Mouse (Mus musculus) mouse embryonic stem cell (cell line): ENCODE data around the gene Nmur1.

Experiments used
- in situ Hi-C, 2 experiments: fragments of 300-500 bp; cut with MboI; formaldehyde crosslinking; loops; 1 replicate in 1 of 2; 3 replicates in 1 of 2; pipeline ENCODE4 v1.14.3; 2019 to 2020; ENCODE audit warnings: low sequenced_read_pairs in 2 of 2, low pct_unique_long_range_greater_than_20kb in 1 of 2, mixed read lengths in 1 of 2; ENCODE audit not compliant: unreplicated experiment in 1 of 2

The Nmur1 gene

DNA sequence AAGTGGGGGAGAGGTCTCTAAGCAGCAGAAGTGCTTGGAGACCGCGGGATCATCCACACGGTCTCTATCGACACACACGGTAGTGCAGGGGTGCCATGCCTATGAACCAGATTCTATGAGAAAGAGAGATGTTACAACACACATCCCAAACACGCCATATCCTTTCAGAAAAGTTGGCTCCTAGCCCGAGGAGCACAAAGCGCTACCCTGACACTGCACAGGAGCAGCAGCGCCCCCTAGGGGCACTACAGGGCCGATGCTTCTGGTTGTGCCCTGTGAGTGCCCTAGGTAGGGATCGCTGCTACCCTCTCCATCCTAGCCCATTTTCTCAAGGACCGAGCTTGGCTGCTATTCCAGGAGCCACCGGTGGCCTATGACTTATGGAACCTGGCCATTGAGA is 45.0 kb downstream of the Nmur1 start:
- in situ Hi-C loops: loop anchor here in 1 of 2 experiments (25.0 kb wide), 1 partner anchor 681 kb away; no protein-coding TSS in a partner anchor

DNA sequence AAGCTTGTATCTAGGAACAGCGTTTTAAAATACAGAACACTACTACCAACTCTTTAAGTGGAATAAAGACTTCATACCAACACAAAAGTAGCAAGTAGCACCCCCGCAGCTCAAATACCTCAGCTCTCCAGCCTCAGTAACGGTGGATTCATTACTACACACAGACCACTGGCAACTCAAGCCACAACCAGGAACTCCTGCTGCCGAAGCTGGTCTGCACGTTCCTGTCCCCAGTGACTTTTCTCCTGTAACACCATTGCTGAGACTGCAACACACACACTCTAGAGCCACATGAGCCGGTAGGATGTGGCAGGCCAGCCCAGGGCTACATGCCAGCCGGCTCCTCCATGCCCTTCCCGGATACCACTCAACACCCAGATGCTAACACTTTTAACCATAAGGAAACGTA is 46.9 kb downstream of the Nmur1 start:
- in situ Hi-C loops: loop anchor here in 1 of 2 experiments (25.0 kb wide), 1 partner anchor 683 kb away; no protein-coding TSS in a partner anchor

DNA sequence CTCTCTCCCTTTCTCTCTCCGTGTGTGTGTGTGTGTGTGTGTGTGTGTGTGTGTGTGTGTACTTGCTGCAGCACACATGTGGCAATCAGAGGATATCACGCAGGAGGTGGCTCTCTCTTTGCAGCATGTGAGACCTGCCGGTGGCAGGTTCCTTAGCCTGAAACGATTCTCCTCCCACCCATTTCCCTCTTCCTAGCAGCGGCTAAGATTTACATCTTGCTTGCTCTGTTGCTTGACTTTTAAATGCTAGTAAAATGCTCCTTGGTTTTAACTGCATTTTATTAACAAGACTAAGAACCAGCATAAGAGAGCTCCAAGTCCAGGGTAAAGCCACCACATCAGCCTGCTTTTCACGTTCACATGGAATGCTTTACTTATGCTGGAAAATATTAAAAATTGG is 47.4 kb downstream of the Nmur1 start:
- in situ Hi-C loops: loop anchor here in 1 of 2 experiments (25.0 kb wide), 1 partner anchor 684 kb away; no protein-coding TSS in a partner anchor

DNA sequence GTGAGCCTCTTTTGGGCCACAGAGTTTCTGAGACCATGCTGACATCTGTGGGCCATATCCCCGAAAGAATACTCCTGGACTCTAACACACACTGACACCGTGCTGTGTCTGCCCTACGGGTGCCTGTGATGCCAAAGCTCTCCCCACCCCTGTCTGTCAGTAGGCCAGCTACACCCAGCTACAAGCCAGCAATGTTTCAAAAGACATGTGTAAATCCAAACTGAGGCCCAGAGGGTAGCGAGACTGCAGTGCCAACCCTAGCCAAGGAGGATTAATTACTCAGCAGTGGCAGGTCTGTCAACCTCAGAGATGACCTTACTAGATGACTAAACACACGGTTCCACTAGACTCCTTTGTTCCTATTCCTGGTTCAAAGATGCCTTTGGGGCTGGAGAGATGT is 49.7 kb downstream of the Nmur1 start:
- in situ Hi-C loops: loop anchor here in 1 of 2 experiments (25.0 kb wide), 1 partner anchor 686 kb away; no protein-coding TSS in a partner anchor

DNA sequence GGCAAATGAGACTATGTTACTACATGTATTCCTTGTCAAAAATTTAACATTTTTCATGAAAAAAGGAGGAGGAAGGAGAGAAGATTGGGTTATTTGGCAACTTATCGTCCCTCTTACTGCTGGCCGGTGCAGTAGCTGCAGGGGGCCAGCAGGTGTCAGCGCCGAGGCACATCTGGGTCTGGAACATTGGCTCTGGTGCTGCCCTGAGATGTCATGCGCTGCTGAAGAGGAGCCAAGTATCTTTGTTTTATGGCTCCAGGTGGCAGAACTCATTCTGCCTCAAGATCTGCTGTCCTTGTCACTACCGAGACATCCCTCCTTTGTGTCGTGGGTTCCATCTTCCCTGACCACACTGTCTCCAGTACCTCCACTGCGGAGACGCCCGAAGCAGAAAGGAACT is 54.0 kb downstream of the Nmur1 start:
- in situ Hi-C loops: no loop called here

DNA sequence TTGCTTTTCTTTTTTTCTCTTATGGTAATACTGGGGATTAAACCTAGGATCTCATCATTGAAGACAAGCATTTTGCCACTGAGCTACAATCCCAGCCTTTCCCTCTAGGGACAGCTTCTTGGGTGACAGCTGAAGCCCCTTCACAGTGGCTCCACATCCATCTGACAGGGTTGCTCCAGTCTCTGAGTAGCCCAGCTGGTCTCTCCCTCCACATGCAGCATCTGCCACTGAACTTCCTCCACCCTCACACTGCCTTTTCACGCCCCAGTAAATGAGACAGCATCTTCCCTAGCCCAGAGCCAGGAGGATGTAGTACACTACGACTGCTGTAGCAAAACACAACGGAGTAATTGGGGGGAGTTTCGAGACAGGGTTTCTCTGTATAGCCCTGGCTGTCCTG is 57.9 kb downstream of the Nmur1 start:
- in situ Hi-C loops: no loop called here

DNA sequence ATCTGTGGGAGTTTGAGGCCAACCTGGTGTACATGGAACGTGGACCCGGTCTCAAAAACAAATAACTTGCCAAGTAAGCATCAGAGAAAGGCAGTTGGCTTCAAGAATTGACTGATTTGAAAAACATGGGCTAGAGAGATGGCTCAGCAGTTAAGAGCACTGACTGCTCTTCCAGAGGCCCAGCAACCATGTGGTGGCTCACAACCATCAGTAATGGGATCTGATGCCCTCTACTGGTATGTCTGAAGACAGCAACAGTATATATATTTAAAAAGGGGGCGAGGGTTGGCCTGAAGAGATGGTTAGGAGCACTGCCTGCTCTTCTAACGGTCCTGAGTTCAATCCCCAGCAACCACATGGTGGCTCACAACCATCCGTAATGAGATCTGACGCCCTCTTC is 62.4 kb downstream of the Nmur1 start:
- in situ Hi-C loops: no loop called here

DNA sequence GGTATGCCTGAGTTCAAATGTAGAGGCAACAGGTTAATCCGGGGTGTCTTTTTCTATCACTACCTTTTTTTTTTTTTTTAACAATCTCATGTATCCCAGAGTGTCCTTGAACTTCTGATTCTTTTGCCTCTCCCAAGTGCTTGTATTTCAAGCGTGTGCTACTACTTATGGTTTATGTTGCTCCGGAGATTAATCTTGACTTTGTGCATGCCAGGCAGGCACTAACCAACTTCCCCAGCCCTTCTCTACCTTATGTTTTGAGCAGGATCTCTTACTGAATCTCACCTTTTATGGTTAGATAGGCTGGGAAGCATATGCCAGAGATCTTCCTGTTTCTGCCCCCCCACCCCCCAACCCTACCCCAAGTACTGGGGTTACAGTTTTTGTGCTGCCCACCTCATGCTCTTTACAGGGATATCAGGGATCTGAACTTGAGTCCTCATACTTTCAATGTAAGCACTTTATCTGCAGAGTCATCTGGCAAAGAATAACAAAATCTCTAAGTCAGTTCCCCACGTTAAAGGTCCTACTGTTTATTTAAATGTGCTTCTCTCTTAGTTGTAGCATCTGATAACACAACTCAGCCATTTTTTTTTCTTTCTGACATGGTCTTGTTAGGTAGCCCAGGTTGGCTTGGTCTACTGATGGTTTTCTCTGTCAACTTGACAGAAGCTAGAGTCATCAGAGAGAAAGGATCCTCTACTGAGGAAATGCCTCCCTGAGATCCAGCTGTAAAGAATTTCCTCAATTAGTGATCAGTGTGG is 64.0 kb downstream of the Nmur1 start:
- in situ Hi-C loops: no loop called here

DNA sequence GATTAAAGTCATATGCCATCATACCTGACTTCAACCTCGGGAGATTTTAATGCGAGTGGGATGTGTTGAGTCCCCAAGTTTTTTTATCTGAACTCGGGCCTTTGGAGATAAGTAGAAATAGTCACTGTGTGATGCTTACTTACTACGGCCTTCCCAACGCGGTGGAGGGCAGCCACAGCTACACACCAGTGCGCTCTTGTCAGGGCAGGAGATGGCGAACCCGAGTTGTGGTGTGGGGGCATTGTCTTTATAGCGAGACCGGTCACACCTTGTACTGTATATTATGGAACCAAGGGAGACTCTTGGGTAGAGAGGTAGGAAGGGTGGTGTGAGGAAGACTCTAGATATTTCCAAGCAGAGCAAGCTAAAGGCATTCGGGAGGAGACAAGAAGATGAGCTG is 65.6 kb downstream of the Nmur1 start:
- in situ Hi-C loops: no loop called here

DNA sequence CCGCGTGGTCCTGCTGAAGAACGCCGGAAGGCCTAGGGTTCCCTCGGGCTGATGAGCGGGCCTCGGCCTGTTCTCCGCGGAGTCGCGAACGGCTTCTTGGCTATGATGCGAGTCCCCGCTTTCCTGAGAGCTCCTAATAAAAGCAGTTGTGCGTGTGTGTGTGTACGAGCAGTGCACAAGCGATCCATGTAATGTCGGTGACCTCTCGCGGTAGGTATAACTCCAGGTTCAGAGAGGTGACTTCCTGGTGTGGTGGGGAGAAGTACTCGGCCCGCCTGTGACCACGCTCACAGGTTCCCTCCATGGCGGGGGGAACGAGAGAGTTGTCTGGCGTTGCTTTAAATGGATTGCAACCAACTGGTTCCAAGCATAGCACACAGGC is 66.2 kb downstream of the Nmur1 start:
- in situ Hi-C loops: no loop called here

DNA sequence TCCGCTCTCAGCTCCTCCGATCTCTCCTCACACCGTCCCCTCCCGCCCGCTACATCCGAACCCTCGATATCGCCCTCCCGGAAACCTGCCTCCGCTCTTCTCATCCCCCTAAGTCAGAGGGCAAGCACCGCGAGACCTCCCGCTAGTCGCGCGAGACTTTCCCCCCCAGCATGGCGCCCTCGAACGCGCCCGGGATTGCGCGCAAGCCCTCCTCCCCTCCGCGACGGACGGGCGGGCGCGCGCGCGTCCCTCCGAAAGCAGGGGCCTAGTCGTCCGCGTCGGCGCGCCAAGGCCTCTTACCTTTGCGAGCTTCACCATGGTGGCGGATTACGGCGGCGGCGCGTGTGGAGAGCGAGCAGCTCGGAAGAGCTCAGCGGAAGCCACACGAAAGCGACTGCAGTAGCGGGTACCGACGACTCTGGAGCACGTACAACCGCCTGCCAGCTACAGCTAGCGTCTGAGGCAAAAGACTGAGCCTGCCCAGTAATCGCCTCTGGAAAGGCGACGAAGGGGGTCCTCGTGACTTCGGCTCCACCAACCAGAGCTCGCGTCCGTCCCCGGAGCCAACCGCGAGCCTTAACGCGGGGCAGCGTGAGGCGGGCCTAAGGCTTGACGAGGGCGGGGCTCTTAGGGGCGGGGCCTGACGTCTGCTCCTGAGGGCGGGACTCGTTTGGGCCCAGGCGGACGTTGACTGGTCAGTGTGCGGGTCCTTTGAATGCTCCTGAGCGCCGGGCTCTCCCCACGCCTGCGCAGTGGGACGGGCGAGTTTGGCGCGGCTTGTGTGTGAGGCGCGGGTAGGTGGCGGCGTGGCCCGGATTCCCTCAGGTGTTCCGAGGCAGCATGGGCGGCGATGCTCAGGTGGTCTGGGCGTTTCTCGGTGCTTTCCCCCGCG is 66.9 kb downstream of the Nmur1 start, which contains the start of gene Ncl:
Ncl (minus strand) TSS at position 495 of the 892 bp plus-strand sequence.
- in situ Hi-C loops: no loop called here

DNA sequence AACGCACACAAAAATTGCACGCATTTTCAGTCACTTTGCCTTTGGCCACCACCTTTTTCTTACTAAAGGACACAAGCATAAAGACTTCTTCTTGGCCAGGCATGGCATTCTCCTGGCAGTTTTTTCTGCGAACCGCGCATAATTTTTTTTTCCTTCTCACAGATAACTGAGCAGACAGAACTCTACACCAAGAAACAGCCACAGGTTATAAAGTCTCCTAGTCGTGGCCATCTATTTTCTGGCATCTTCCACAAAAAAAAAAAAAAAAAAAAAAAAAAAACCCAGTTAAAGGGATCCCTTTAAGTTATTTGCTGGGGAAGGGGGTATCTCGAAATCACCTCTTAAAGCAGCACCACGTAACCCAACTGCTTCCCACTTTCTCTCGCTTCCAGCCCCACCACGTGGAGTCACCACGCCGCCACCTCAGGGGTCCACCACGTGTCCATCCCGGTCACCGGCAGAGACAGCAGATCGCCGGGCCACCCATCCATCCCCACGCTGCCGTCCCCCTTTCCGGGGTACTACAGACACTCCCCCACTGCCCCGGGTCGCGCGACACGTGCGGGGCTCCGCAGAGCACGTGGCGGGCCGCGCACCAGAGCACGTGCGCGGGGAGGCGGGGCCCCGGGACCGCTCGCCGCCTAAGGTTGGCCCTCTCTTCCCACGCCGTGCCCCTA is 67.7 kb downstream of the Nmur1 start:
- in situ Hi-C loops: no loop called here

DNA sequence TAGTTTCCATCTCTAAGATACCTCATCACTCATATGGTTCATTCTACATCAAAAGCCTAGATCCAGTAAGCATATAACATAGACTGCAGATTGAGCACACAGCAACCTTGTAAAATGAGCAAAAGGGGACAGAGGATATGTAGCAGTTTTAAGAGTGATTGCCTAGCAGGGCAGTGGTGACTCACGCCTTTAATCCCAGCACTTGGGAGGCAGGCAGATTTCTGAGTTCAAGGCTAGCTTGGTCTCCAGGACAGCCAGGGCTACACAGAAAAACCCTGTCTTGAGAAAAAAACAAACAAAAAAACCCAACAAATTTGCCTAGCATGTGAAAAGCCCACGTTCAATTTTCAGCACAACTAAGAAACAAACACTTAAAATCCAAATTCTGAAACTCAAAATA is 71.8 kb downstream of the Nmur1 start:
- in situ Hi-C loops: no loop called here

DNA sequence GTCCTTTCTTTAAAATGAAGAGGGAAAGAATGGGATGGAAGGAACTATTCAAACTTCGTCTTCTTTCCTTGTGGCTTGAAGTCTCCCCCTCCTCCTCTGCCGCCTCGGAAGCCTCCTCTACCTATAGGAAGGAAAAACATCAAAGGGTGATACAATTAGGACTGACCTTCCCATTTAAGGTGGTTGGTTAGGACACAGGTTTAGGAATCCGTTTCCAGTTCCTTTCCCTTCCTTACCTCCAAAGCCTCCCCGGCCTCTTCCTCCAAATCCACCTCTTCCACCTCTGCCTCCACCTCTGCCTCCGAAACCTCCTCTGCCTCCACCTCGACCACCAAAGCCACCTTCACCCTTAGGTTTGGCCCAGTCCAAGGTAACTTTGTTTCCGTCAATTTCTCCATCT is 75.5 kb downstream of the Nmur1 start:
- in situ Hi-C loops: no loop called here

DNA sequence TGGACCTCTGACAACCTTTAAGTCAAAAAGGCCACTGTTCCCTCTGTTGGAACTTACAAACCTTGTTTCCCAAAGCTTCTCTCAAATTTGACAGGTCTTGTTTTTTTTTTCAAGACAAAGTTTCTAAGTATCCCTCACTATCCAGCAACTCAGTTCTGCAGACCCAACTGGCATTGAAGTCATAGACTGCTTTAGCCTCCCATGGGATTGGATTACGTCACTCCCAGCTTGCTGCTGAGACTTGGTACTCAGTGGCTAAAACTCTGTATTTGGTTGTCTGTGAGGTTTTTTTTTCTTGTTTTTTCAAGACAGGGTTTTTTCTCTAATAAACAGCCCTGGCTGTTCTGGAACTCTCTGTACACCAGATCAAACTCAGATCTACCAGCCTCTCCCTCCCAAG is 76.3 kb downstream of the Nmur1 start:
- in situ Hi-C loops: no loop called here

DNA sequence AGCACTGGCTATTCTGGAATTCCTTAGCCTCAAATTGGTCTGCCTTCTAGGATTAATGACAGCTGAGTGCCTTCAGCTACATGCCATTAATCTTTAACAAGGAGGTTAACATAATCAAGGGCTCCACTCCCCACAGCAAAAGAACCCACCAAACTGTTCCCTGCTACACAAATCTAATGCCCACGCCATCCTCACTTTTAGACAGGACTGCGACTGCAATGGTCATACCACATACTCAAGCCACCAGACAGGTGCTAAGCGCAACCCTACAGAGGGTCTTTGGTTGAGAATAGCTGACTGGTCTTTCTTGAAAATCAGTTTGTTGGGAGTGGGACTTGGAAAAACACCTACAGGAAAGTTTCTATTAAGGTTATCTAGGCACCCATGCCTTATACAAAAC is 76.8 kb downstream of the Nmur1 start:
- in situ Hi-C loops: no loop called here

DNA sequence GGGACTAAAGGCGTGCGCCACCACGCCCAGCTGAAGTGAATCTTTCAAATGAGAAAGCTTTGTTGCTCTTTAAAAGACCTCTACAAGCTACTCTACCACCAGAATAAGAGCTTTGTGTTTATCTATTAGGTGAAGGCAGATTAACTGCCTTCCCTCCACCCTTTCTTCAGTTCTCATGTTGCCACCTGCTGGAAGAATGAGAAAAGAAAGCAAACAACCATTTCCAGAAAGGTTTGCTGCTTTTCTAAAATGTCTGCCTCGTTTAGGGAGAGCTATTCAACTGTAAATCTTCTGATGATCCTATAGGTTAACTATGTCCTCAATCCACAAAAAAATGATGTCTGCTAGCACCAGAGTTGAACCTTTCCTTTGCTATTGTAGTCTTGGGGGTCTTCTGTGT is 77.2 kb downstream of the Nmur1 start:
- in situ Hi-C loops: no loop called here

DNA sequence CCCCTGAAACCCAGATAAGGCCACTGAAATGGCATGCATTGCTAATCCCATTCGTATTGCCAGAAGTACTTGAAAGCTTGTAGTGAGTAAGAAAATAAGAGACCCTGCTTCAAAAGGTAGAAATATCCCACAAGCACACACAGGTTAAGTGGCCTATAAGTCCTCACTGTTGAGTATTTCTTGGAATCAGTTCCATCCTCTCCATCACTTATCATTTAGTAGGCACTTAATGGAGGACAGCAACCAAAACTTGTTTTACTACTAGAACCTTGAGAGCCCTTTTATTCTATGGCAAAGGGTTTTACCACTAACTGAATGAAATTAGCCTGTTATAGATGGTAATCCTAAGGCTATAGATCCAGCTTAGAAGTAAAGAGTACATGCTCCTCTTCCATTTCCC is 77.9 kb downstream of the Nmur1 start:
- in situ Hi-C loops: no loop called here

DNA sequence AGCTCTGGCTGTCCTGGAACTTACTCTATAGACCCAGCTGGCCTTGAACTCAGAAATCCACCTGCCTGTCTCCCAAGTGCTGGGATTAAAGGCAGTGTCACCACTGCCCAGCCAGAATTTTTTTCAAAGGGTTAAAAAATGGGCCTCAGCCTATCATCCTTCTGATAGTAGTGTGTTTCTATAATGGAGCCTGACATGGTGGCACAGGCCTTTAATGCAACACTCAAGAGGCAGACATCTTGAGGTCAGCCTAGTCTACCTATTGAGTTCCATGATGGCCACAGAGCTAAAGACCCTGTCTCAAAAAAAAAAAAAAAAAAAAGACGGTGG is 78.3 kb downstream of the Nmur1 start:
- in situ Hi-C loops: no loop called here
